Mouse (Mus musculus) liver, postnatal 0 days (tissue): ENCODE measurements around the gene Kcnd1.

Experiments
- CTCF ChIP-seq: sonication (generic); IDR thresholded peaks from 2 replicates; pipeline ENCODE4 v1.5.1; 2016; ENCODE audit warnings: antibody characterized with exemption, low read depth
- EP300 ChIP-seq: IDR thresholded peaks from 2 replicates; pipeline ENCODE4 v1.6.1; 2016; ENCODE audit warnings: antibody characterized with exemption, low read depth, mild to moderate bottlenecking

GRCm38 (mm10) chrX:7782603-7783092 lies 39.4 kb upstream of the Kcnd1 start:
- peak; percentile 46 for TF ChIP-seq CTCF
- TF ChIP-seq EP300, result no peak
